ENCODE assay signal across 12 mouse cellular contexts in the genomic region with DNA sequence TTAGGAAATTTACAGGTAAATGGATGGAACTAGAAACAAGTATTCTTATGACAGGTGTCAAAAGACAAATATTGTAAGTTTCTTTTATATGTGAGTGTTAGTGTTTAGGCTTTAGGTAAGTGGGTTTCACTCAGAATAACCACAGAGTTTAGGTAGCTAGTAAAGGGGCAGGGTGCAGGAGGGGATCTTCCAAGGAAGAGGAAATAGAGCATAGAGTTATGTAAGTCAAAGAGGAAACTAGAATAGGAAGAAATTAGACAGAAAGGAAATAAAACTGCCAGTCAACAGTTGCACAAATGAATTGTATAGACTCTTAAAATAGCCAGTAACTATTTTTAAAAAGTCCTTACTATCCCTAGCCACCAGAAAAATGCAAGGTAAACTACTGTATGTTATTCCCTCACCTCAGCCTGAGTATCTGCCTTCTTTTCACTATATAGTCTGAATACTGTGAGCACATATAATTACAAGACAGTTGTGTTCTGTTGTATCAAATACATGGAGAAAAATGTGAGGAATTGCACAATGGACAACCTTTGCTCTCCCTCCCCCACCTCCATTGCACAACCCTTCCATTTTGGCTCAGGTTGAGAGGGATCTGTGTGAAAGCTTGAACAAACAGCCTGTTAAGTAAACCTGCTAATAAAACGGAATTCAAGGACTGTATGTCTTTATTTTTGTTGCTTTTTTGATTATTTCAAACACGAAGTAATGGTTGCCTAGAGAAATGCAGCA. TPM values are rescaled to one million over a fixed set of nuclear protein-coding genes. Genes with fewer than 3 reads are reported as not detected.
DNase-seq lines count a peak whose midpoint lies in the region; ATAC-seq and TF ChIP-seq lines count a peak whose summit lies in the region.
"Had no signal": no experiment of that assay in that cellular context is flagged by ENCODE, and none has a peak within 500 bp of the region (broad histone marks: within the 10 kb centered on the region; RNA-seq: fewer than 3 reads in every experiment).

No protein-coding gene starts in this region.

- no peak for TF ChIP-seq CTCF in bone marrow macrophage, adult 2 months (IDR thresholded peaks at IDR 0.05; ENCODE audit: low read depth, low read length)

- 0 out of 2 replicates have a peak, but pooled peaks have one; percentile 43 for ATAC-seq in liver, embryonic 11.5 days (replicated peaks; ENCODE audit: low FRiP score)
- peak; percentile 63 for ATAC-seq in megakaryocyte, adult 5-6 weeks (ENCODE audit: poor library complexity, severe bottlenecking)
- ATAC-seq in midbrain, embryonic 13.5 days = no peak
- ATAC-seq: forebrain, embryonic 16.5 days; inflammation-experienced regulatory T-cells, adult 6 months had no signal

- no peaks in the 10 kb centered on the region for H3K27me3 ChIP-seq in liver, embryonic 11.5 days (replicated peaks; ENCODE audit: control insufficient read depth, insufficient read depth, low read length)
- no peaks in the 10 kb centered on the region for H3K27me3 ChIP-seq in midbrain, embryonic 13.5 days

- no peak for TF ChIP-seq POLR2A in bone marrow macrophage, adult 2 months (IDR thresholded peaks at IDR 0.05; ENCODE audit: borderline replicate concordance, low read depth, low read length)

- peaks cover 8% of the 10 kb centered on the region for H3K4me1 ChIP-seq in bone marrow macrophage, adult 2 months (ENCODE audit: control insufficient read depth, insufficient read depth, low read length)
- no peaks in the 10 kb centered on the region for H3K4me1 ChIP-seq in liver, embryonic 11.5 days (replicated peaks; ENCODE audit: control insufficient read depth, insufficient read depth, low read length)
- no peaks in the 10 kb centered on the region for H3K4me1 ChIP-seq in midbrain, embryonic 13.5 days (replicated peaks)

- DNase-seq in adrenal gland, postnatal 10 days = peak; percentile 44
- no peak for DNase-seq in adrenal gland, adult 18-20 months (ENCODE audit: low spot score in 2 of 2)
- no peak for DNase-seq in liver, embryonic 11.5 days (ENCODE audit: low spot score)
- no peak for DNase-seq in gastrocnemius, postnatal 10 days
- no peak for DNase-seq in spleen, postnatal 10 days (ENCODE audit: low spot score in 2 of 2)
- DNase-seq: cerebellum, postnatal 36 days; thymus, adult 18-20 months had no signal

- no peak overlapping the region for H3K4me2 ChIP-seq in liver, embryonic 11.5 days
- H3K4me2 ChIP-seq in midbrain, embryonic 13.5 days (replicated peaks) = no peak overlapping the region

- peak overlapping the region; percentile 67 for H3K27ac ChIP-seq in bone marrow macrophage, adult 2 months (ENCODE audit: insufficient read depth, low read depth, low read length)
- no peak overlapping the region for H3K27ac ChIP-seq in liver, embryonic 11.5 days (ENCODE audit: low read depth, low read length)
- no peak overlapping the region for H3K27ac ChIP-seq in midbrain, embryonic 13.5 days

- H3K9me3 ChIP-seq in liver, embryonic 11.5 days (ENCODE audit: control insufficient read depth, low read length) = no peaks in the 10 kb centered on the region
- no peaks in the 10 kb centered on the region for H3K9me3 ChIP-seq in midbrain, embryonic 13.5 days

- H3K4me3 ChIP-seq in bone marrow macrophage, adult 2 months (ENCODE audit: insufficient read depth, low read length) = no peak overlapping the region
- H3K4me3 ChIP-seq in liver, embryonic 11.5 days (ENCODE audit: low read depth, low read length) = no peak overlapping the region
- no peak overlapping the region for H3K4me3 ChIP-seq in midbrain, embryonic 13.5 days (replicated peaks)

- no peak overlapping the region for H3K9ac ChIP-seq in liver, embryonic 11.5 days (ENCODE audit: low read depth, low read length)
- H3K9ac ChIP-seq in midbrain, embryonic 13.5 days (replicated peaks) = no peak overlapping the region

- H3K36me3 ChIP-seq in liver, embryonic 11.5 days (ENCODE audit: control insufficient read depth, insufficient read depth, low read length) = no peaks in the 10 kb centered on the region
- H3K36me3 ChIP-seq in midbrain, embryonic 13.5 days = no peaks in the 10 kb centered on the region

- 39% methylated on average over 2 of the region's 2 CpGs for WGBS in liver, embryonic 11.5 days
- WGBS in midbrain, embryonic 13.5 days = 67% methylated on average over 2 of the region's 2 CpGs

RNA-seq across cellular contexts. Expression of a gene that starts 32.7 kb away (rescaled TPM):
- 10 to 100 TPM; 33.0 to 34.9 TPM for total RNA-seq in adrenal gland, postnatal 10 days (2021)
- total RNA-seq in adrenal gland, adult 18-20 months (2021) = 10 to 100 TPM; 21.8 to 23.2 TPM
- 49.1 and 55.0 TPM in 2 replicates for polyA plus RNA-seq in bone marrow macrophage, adult 2 months (2012; ENCODE audit: insufficient read depth, insufficient read length, missing spikeins)
- 13.2 and 14.2 TPM in 2 replicates for polyA plus RNA-seq in liver, embryonic 11.5 days (2014; fragmentation: Nextera tagmentation; extraction: Ambion mirVana)
- total RNA-seq in megakaryocyte, adult 5-6 weeks (2015) = 38.7 and 58.8 TPM in 2 replicates
- 42.1 and 44.6 TPM in 2 replicates for total RNA-seq in megakaryocyte, adult 5-6 weeks (2017)
- 5.3 and 5.9 TPM in 2 replicates for polyA plus RNA-seq in midbrain, embryonic 13.5 days (2015; fragmentation: Nextera tagmentation; extraction: Ambion mirVana)
- 10 to 100 TPM; 22.2 to 23.3 TPM for total RNA-seq in gastrocnemius, postnatal 10 days (2021)
